Mouse (Mus musculus) thymus, postnatal 4 days (tissue): ENCODE data around the gene Snhg11.

Source experiments
- DNase-seq: peaks from one replicate; pipeline ENCODE4 v3.0.0; 2021

Snhg11 gene

GRCm38 (mm10) chr2:158375443-158376122, at the start of gene Snhg11:
Gene Snhg11, plus strand, starts transcription at chr2:158375638.
- peak; percentile 23 for DNase-seq

- DNase-seq, result no peak
Observed at GRCm38 (mm10) chr2:158334356-158334755, 41.1 kb upstream of the Snhg11 start.

GRCm38 (mm10) chr2:158337698-158338097, 37.7 kb upstream of the Snhg11 start:
- no peak for DNase-seq

GRCm38 (mm10) chr2:158339948-158340564, 35.4 kb upstream of the Snhg11 start:
- peak; percentile 81 for DNase-seq

- DNase-seq, result no peak
Observed at GRCm38 (mm10) chr2:158341324-158341723, 34.1 kb upstream of the Snhg11 start.

DNA sequence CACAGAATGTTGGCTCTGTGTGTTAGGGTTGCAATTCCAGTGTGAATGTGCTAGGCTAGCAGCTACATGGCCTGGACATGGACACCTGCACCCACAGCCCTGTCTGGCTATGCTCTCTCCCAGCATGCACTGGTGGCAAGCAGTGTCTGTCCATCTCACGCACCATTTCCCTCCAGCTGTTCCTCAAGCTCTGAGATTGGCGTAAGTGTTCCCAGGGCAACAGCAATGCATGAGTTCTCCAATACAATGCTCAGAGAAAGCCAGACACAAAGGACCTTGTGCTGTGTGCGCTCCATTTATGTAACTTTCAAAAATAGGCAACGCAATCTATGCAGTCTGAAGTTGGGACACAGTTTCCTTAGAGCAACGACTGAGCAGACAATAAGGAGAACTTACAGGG, 31.9 kb upstream of the Snhg11 start:
- no peak for DNase-seq

DNA sequence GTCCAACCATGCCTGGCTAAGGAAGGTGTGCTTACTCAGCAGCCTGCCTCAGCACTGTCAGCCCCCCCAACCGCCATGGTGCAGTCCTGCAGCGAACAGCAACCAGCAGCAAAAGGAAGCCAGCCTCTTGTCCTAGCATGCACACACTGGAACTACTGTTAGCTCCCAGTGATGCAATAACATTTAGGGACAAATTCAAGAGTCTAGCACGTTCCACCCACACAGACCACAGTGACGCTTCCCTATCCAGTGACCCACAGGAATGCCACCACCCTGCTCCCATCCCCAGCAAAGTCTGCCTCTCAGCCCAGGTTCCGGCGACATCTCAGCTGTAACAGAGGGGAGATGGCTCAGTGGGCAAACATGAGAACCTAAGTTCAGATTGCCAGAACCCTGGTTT, 29.0 kb upstream of the Snhg11 start:
- DNase-seq, result no peak

DNA sequence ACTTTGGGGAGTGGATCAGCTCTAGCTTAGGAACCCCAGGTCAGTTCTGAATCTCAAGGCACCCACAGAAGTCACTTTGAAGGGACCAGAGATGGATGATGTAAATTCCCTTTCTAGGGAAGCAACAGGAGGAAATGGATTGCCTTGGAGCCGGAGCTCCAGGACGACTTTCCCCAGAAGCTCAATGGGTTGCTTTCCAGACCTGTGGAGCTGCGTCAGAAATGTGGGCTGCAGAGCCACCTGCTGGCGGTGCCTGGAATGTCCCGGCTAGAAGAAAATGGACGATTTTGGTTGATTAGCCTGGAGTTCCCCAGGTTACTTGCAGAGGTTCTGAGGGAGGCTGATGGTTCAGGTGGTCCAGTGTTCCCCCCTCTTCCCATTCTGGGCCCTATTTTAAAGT, 27.6 kb upstream of the Snhg11 start:
- peak; percentile 75 for DNase-seq

DNA sequence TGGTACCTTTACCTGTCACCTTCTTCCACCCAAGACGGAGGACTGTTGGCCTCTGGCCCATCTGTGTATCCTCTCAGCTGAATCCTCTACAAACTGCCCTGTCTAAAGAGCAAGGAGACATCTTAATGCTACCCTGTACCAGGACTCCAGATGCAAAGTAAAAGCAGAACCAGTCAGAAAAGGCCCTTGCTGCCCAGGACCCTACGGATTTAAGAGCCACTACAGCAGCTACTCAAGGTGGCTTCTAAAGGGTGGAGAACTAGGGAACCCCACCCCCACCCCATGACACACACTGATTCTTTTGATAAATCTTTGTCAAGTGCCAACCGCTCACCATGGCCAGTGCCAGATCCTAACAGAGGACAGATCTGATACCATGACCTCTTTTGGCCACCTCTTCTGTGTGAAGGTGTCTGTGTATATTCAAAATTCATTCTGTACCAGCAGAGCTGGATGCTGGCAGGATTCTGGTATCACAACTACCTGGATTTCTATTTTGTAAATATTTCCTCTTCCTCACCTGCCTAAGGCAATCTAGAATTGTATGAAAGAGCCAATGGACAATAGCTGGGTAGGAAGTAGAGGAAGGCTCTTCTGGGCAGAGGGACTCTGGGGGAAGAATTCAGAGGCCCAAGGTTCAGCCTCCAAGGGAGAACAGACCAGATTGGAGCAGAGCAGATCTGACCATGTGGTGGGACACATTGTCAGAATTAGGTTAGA, 22.5 kb upstream of the Snhg11 start:
- no peak for DNase-seq

DNA sequence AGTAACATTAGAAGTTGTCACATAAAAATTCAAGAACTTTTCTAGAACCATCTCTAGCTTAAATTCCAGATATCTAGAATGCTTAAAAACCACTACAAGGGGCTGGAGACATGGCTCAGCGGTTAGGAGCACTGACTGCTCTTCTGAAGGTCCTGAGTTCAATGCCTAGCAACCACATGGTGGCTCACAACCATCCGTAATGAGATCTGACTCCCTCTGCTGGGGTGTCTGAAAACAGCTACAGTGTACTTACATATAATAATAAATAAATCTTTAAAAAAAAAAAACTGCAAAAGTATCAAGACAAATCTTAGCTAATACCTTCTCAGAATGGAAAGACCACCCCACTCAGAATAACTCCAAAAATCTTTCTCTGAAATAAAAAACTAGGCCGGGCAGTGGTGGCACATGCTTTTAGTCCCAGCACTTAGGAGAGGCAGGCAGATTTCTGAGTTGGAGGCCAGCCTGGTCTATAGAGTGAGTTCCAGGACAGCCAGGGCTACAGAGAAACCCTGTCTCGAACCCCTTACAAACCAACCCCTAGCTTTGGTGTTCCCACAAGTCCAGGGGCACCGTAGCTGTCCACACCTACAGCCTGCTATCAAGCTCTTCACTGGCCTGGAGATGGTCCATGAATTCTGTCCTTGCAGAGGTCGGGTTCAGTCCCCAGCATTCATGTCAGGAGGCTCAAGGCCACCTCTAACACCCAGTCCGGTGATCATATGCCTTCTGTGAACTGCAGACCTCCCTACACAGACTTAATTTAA, 20.9 kb upstream of the Snhg11 start:
- DNase-seq, result no peak

DNA sequence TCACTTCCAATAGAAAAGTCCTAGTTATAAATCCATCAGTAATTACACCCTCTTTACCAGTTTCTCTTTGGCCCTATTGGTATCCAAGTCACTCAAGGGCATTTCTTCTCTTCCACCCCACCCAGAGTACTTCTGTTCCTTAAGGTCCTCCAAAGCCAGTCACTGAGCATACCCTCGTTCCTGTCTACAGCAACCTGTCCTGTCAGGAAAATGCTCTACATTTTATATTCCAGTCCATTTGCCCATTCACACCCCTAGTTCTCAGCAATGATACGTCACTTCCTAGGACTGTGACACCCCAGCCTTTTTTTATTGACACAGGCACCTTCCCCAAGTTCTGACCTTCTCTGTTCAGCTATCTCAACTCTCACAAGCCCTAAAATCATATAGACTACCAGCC, 20.2 kb upstream of the Snhg11 start:
- no peak for DNase-seq

- DNase-seq, result no peak
Observed at GRCm38 (mm10) chr2:158356121-158356520, 19.3 kb upstream of the Snhg11 start.

DNA sequence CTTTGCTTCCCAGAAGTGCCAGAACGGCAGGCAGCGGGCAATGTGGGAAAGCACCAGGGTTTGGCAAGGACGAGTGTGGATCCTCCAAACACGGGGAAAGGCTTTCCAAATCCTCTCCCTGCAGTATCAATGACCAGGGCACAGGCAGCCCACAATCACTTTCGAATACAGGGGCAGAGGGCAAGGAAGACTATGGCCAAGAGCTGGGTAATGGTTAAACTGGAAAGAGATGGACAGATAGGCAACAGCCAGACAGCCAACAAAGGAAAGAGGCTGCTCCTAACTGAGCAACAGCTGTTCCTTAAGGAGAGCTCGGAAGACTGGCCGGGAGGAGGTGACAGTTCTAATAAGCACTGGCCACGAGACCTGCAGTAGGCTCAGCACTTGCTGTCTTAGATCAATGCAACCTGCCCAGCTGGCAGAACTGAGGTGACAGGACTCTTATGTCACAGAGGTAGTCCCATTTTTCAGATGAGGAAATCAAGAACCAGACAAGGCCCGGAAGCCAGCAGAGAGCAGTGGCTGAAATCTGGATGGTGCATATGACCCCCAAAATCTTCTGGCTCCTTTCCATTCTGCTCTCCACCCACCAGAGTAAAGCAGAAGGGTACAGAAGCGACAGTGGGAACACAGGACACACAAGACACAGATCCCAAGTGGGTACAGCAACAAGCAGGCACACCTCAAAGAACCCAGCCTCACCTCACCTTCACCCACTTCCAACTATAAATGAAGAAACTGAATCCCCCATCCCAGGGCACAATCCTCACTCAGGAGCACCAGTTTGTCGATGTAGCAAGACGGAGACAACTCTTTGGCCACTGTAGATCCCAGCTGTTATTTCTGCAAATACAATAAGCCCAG, 15.4 kb upstream of the Snhg11 start:
- DNase-seq, result no peak

DNA sequence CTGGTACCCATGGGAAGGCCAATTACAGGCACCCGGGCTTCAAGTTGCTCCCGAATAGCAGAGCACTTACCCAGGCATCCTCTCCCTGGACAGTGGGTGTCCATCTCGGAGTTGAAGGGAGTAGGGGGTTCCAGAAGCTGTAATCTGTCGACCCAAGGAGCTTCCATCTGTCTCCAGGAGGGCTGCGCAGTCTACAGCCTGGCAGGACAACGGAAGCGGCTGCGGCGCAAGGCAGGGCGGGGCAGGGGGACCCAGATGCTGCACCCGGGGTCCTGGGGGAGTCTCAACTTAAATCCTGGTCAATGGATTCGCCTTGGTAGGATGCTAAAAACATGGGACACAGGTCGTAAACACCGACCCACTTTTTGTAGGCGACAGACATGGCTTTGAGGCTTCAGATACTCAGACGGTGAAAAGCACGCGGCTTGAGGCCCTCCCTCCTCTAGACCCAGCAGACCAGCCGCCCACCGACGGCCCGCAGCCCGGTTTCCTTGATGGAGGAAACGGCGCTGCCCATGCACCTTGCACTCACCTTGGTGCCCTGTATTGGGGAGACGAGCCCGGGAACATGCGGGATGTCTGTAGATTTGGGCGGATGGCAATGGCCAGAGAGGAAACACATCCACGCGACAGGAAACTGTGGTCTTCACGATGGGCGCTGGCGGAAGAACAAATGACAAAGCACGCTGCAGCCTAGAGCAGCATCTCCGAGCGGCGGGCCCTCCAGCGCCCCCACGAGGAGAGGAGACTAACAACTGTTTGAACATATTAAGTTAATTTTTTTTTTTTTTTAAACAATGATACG, 14.4 kb upstream of the Snhg11 start:
- DNase-seq, result peak; percentile 93

GRCm38 (mm10) chr2:158361678-158362320, 13.6 kb upstream of the Snhg11 start:
- no peak for DNase-seq

DNA sequence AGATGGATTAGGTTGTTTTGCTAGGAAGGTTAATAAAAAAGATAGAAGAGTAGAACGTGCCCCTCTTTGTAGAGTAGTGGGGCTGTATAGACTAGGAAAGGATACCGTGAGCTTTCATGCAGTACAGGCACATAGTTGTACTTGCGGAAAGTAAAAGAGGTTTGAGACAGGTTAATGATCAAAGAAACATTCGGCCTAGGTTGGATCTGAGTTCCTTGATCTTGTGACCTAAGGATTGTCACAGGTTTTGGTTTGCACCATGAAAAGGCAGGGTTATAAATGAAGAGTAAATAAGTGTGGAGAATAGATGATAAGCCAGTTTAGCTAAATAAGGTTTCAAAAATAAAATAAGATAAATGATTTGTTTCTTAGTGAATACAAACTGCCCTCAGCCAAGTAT, 11.3 kb upstream of the Snhg11 start:
- no peak for DNase-seq

GRCm38 (mm10) chr2:158365099-158365850, 10.2 kb upstream of the Snhg11 start:
- DNase-seq, result no peak

DNA sequence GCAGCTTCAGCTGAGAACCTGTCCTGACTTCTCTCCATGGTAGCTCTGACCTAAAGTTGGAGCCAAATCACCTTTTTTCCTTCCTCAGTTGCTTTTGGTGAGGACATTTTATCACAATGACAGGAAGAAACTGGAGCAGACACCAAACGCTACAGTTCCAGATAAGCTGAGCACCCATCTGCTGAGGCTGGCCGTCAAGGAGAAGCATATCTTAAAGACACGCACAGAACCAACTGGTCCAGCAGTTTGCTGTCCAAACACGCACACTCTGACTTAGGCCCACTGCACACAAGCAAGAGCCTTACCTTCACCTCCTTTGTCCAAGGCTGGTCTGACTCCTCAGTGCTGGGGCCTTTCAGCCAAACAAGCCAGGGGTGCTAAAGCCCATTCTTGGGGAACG, 7.8 kb upstream of the Snhg11 start:
- DNase-seq, result no peak

GRCm38 (mm10) chr2:158368313-158368712, 7.1 kb upstream of the Snhg11 start:
- DNase-seq, result no peak

- no peak for DNase-seq
Observed at GRCm38 (mm10) chr2:158369474-158370172, 5.8 kb upstream of the Snhg11 start.
